Comparison of ENCODE assay signal across 14 mouse cellular contexts in genomic region chr12:112768166-112768565, GRCm38 (mm10). TPM values are rescaled to one million over a fixed set of nuclear protein-coding genes. Genes with fewer than 3 reads are reported as not detected.
DNase-seq lines count a peak whose midpoint lies in the region.
"Had no signal": no experiment of that assay in that cellular context is flagged by ENCODE, and none has a peak within 500 bp of the region (broad histone marks: within the 10 kb centered on the region; RNA-seq: fewer than 3 reads in every experiment).

No protein-coding gene starts in this region.

- DNase-seq in gastrocnemius, postnatal 14 days: peak; percentile 2
- DNase-seq in gastrocnemius, postnatal 25 days: no peak
- peak; percentile 0 for DNase-seq in left cerebral cortex, postnatal 4 days
- DNase-seq in left cerebral cortex, adult 9 months (ENCODE audit: low spot score in 2 of 2): no peak
- DNase-seq in testis, postnatal 10 days (ENCODE audit: low spot score): peak; percentile 40
- DNase-seq in testis, postnatal 14 days (ENCODE audit: low spot score): no peak
- DNase-seq: adrenal gland, postnatal 10 days; adrenal gland, postnatal 36 days; B cell, adult 2 months; cerebellum, adult 18-20 months; cerebellum, adult 9-10 months; cerebellum, postnatal 14 days; heart, postnatal 10 days; heart, postnatal 36 days had no signal

- intact Hi-C loops in gastrocnemius, postnatal 14 days (cut with DNase I; ENCODE audit: low total_unique reads): no loop called here
- intact Hi-C loops in left cerebral cortex, postnatal 4 days (cut with DNase I): no loop called here

RNA-seq across cellular contexts. Expression of gene Pld4, which starts 7.7 kb away (rescaled TPM):
- 1 to 10 TPM; 3.2 to 4.1 TPM for total RNA-seq in gastrocnemius, postnatal 14 days (2021)
- 1 to 10 TPM; 3.5 to 3.9 TPM for total RNA-seq in gastrocnemius, postnatal 25 days (2021)
- total RNA-seq in left cerebral cortex, postnatal 4 days (2021): 1 to 10 TPM; 6.2 to 6.6 TPM

RNA-seq across cellular contexts. Expression of gene Ahnak2, which starts 34.3 kb away (rescaled TPM):
- 10 to 100 TPM in 1 of 2 experiments, 1 to 10 TPM in 1; 7.8 to 11.3 TPM for total RNA-seq in gastrocnemius, postnatal 14 days (2021)
- total RNA-seq in gastrocnemius, postnatal 25 days (2021): 10 to 100 TPM in 1 of 2 experiments, 1 to 10 TPM in 1; 4.9 to 11.8 TPM
- total RNA-seq in left cerebral cortex, postnatal 4 days (2021): 10 to 100 TPM; 28.1 to 28.2 TPM

RNA-seq across cellular contexts. Expression of gene Clba1, which starts 40.6 kb away (rescaled TPM):
- total RNA-seq in gastrocnemius, postnatal 14 days (2021): under 1 TPM; 0.62 to 0.73 TPM
- under 1 TPM; 0.46 to 0.96 TPM for total RNA-seq in gastrocnemius, postnatal 25 days (2021)
- 10 to 100 TPM; 15.0 to 15.8 TPM for total RNA-seq in left cerebral cortex, postnatal 4 days (2021)

RNA-seq across cellular contexts. Expression of gene Cep170b, which starts 47.9 kb away (rescaled TPM):
- 10 to 100 TPM; 10.9 to 14.4 TPM for total RNA-seq in gastrocnemius, postnatal 14 days (2021)
- 1 to 10 TPM; 8.8 to 9.1 TPM for total RNA-seq in gastrocnemius, postnatal 25 days (2021)
- 100 to 1,000 TPM; 183 to 185 TPM for total RNA-seq in left cerebral cortex, postnatal 4 days (2021)

Comparison
In these comparisons a context has a peak if more than half of its experiments do, and no peak if none do; other contexts are left out.
1. DNase-seq: peak in gastrocnemius, postnatal 14 days (single experiment), left cerebral cortex, postnatal 4 days (single experiment) and testis, postnatal 10 days (single experiment); none in gastrocnemius, postnatal 25 days (single experiment), left cerebral cortex, adult 9 months (0 of 2) and testis, postnatal 14 days (single experiment).
2. RNA of gene Clba1, which starts 40.6 kb away (total RNA-seq): 15.0 to 15.8 TPM in left cerebral cortex, postnatal 4 days; 0.46 to 0.96 TPM in gastrocnemius, postnatal 25 days and 0.62 to 0.73 TPM in gastrocnemius, postnatal 14 days; every median in the first group is over 4 times any median in the second.